Mouse (Mus musculus) B cell, adult 2 months (primary cell): ENCODE results near the gene Ddc.

Experiments
- DNase-seq, 2 experiments: peaks; one replicate each; pipeline ENCODE4 v3.0.0; 2022

Gene Ddc

GRCm38 (mm10) chr11:11841590-11841989, 56.4 kb downstream of the Ddc start:
- no peak for DNase-seq

GRCm38 (mm10) chr11:11840746-11841145, 57.2 kb downstream of the Ddc start:
- no peak for DNase-seq

- DNase-seq, result no peak
These were observed 58.1 kb downstream of the Ddc start for GRCm38 (mm10) chr11:11839874-11840273.

GRCm38 (mm10) chr11:11837384-11837783, 60.6 kb downstream of the Ddc start:
- DNase-seq, result no peak

GRCm38 (mm10) chr11:11836713-11837370, 61.1 kb downstream of the Ddc start:
- peak in 1 of 2 experiments; percentile 15 for DNase-seq

GRCm38 (mm10) chr11:11836262-11836661, 61.7 kb downstream of the Ddc start:
- DNase-seq, result peak in 1 of 2 experiments; percentile 2

GRCm38 (mm10) chr11:11835791-11836190, 62.2 kb downstream of the Ddc start:
- no peak for DNase-seq

- no peak for DNase-seq
These were observed 62.6 kb downstream of the Ddc start for GRCm38 (mm10) chr11:11835361-11835760.

- DNase-seq, result no peak
These were observed 64.8 kb downstream of the Ddc start for GRCm38 (mm10) chr11:11833100-11833499.

- no peak for DNase-seq
These were observed 65.2 kb downstream of the Ddc start for GRCm38 (mm10) chr11:11832755-11833084.

- no peak for DNase-seq
These were observed 65.8 kb downstream of the Ddc start for GRCm38 (mm10) chr11:11831940-11832754.

GRCm38 (mm10) chr11:11831526-11831925, 66.4 kb downstream of the Ddc start:
- no peak for DNase-seq

GRCm38 (mm10) chr11:11830884-11831495, 67.0 kb downstream of the Ddc start:
- no peak for DNase-seq

- DNase-seq, result no peak
These were observed 68.6 kb downstream of the Ddc start for GRCm38 (mm10) chr11:11829161-11830000.

- no peak for DNase-seq
These were observed 69.2 kb downstream of the Ddc start for GRCm38 (mm10) chr11:11828761-11829160.

- DNase-seq, result no peak
These were observed 69.7 kb downstream of the Ddc start for GRCm38 (mm10) chr11:11828251-11828650.

- DNase-seq, result no peak
These were observed 71.5 kb downstream of the Ddc start for GRCm38 (mm10) chr11:11826475-11826874.

- DNase-seq, result no peak
These were observed 72.3 kb downstream of the Ddc start for GRCm38 (mm10) chr11:11825670-11826069.

- no peak for DNase-seq
These were observed 72.8 kb downstream of the Ddc start for GRCm38 (mm10) chr11:11824970-11825635.

GRCm38 (mm10) chr11:11823980-11824911, 73.7 kb downstream of the Ddc start:
- no peak for DNase-seq
